In genomic region chr15:85151433-85151918, GRCm38 (mm10) we compare ENCODE assay signal across 9 mouse cellular contexts. TPM values are rescaled to one million over a fixed set of nuclear protein-coding genes. Genes with fewer than 3 reads are reported as not detected.
DNase-seq lines count a peak whose midpoint lies in the region; ATAC-seq and TF ChIP-seq lines count a peak whose summit lies in the region.
"Had no signal": no experiment of that assay in that cellular context is flagged by ENCODE, and none has a peak within 500 bp of the region (broad histone marks: within the 10 kb centered on the region; RNA-seq: fewer than 3 reads in every experiment).

No protein-coding gene starts in this region.

- in situ Hi-C loops in Patski (cut with MboI; ENCODE audit: low pct_unique_long_range_greater_than_20kb) = loop anchor here (5.0 kb wide), 3 partner anchors 51 to 431 kb away; partner anchors contain the start of gene Wnt7b

- H3K27ac ChIP-seq in hindbrain, embryonic 12.5 days = no peak overlapping the region
- H3K27ac ChIP-seq: macrophage had no signal

- POLR2A ChIA-PET in Patski (lab: Charles Lee) = interaction anchor here (0.5 to 0.8 kb wide), 2 partner anchors 79 to 174 kb away, joined by 3 read pairs; no protein-coding TSS in a partner anchor

- no peaks in the 10 kb centered on the region for H3K4me1 ChIP-seq in hindbrain, embryonic 12.5 days

- no peaks in the 10 kb centered on the region for H3K36me3 ChIP-seq in hindbrain, embryonic 12.5 days

- DNase-seq in Patski (ENCODE audit: low read depth, low spot score) = no peak
- DNase-seq in cerebellum, adult 8-10 months = peak; percentile 45
- DNase-seq in frontal cortex, postnatal 10 days (ENCODE audit: low spot score in 2 of 2) = peak; percentile 23 to 77
- peak; percentile 80 to 85 for DNase-seq in layer of hippocampus, postnatal 14 days (ENCODE audit: low spot score in 2 of 2)
- peak; percentile 59 for DNase-seq in lung, postnatal 25 days (ENCODE audit: low spot score)
- peak; percentile 80 to 82 for DNase-seq in right cerebral cortex, adult 2 months (ENCODE audit: low spot score in 2 of 2)

- no peak overlapping the region for H3K9ac ChIP-seq in hindbrain, embryonic 12.5 days

- CTCF ChIA-PET in Patski (lab: Charles Lee) = interaction anchor here (0.8 to 4.7 kb wide), 9 partner anchors 14 to 109 kb away, joined by 3 to 44 read pairs (median 3); no protein-coding TSS in a partner anchor

- WGBS in hindbrain, embryonic 12.5 days = 30% methylated on average over 13 of the region's 13 CpGs

- no peaks in the 10 kb centered on the region for H3K9me3 ChIP-seq in hindbrain, embryonic 12.5 days (replicated peaks)

- H3K4me3 ChIP-seq in hindbrain, embryonic 12.5 days = no peak overlapping the region

- no peak overlapping the region for H3K4me2 ChIP-seq in hindbrain, embryonic 12.5 days (replicated peaks)

- peak; percentile 53 for ATAC-seq in Patski
- ATAC-seq in hindbrain, embryonic 12.5 days (ENCODE audit: low FRiP score) = 0 out of 2 replicates have a peak, but pooled peaks have one; percentile 22
- no peak for ATAC-seq in erythroblast, adult 5-6 weeks (replicated peaks; ENCODE audit: low FRiP score, poor library complexity, severe bottlenecking)

- TF ChIP-seq CTCF in Patski (IDR thresholded peaks at IDR 0.05) = peak; percentile 96

- H3K27me3 ChIP-seq in Patski = peaks cover 4% of the 10 kb centered on the region
- H3K27me3 ChIP-seq in hindbrain, embryonic 12.5 days = 0 out of 2 replicates have a peak, but pooled peaks cover 4% of the 10 kb centered on the region

RNA-seq across cellular contexts. Expression of gene Ribc2, which starts 19.6 kb away (rescaled TPM):
- polyA plus RNA-seq in Patski (2021) = not detected
- polyA plus RNA-seq in hindbrain, embryonic 12.5 days (2016; fragmentation: Nextera tagmentation; extraction: Ambion mirVana) = 1.1 and 1.4 TPM in 2 replicates
- total RNA-seq in layer of hippocampus, postnatal 14 days (2021) = under 1 TPM in 1 of 2 experiments, not detected in 1; 0.21 TPM
- total RNA-seq in erythroblast, adult 5-6 weeks (2015; ENCODE audit: low replicate concordance) = not detected in 2 replicates
- not detected in 2 replicates for total RNA-seq in erythroblast, adult 5-6 weeks (2017; ENCODE audit: low replicate concordance)
- polyA plus RNA-seq: macrophage had no signal

RNA-seq across cellular contexts. Expression of gene Smc1b, which starts 19.7 kb away (rescaled TPM):
- polyA plus RNA-seq in Patski (2021) = 0.01 TPM
- 0.10 and 0.28 TPM in 2 replicates for polyA plus RNA-seq in hindbrain, embryonic 12.5 days (2016; fragmentation: Nextera tagmentation; extraction: Ambion mirVana)
- under 1 TPM in 1 of 2 experiments, not detected in 1; 0.12 TPM for total RNA-seq in layer of hippocampus, postnatal 14 days (2021)
- total RNA-seq in erythroblast, adult 5-6 weeks (2015; ENCODE audit: low replicate concordance) = not detected in 2 replicates
- not detected in 2 replicates for total RNA-seq in erythroblast, adult 5-6 weeks (2017; ENCODE audit: low replicate concordance)
- polyA plus RNA-seq: macrophage had no signal

RNA-seq across cellular contexts. Expression of gene Fbln1, which starts 54.3 kb away (rescaled TPM):
- polyA plus RNA-seq in Patski (2021) = 11.6 TPM
- polyA plus RNA-seq in hindbrain, embryonic 12.5 days (2016; fragmentation: Nextera tagmentation; extraction: Ambion mirVana) = 110 and 127 TPM in 2 replicates
- total RNA-seq in layer of hippocampus, postnatal 14 days (2021) = 10 to 100 TPM; 10.8 to 18.3 TPM
- total RNA-seq in erythroblast, adult 5-6 weeks (2015; ENCODE audit: low replicate concordance) = not detected in 2 replicates
- total RNA-seq in erythroblast, adult 5-6 weeks (2017; ENCODE audit: low replicate concordance) = not detected in 2 replicates
- polyA plus RNA-seq: macrophage had no signal

Comparison
In these comparisons a context has a peak if more than half of its experiments do, and no peak if none do; other contexts are left out.
1. RNA of gene Fbln1, which starts 54.3 kb away (total RNA-seq): 10.8 to 18.3 TPM in layer of hippocampus, postnatal 14 days; not detected in erythroblast, adult 5-6 weeks; every median in the first group is over 10 times any median in the second.